Mouse (Mus musculus) hematopoietic stem cell, adult 5-6 weeks (primary cell): ENCODE data around the gene Fam3a. TPM values are rescaled to one million over a fixed set of nuclear protein-coding genes. Genes with fewer than 3 reads are reported as not detected.
"Not testable (repeated sequence)": the region's sequence is repeated elsewhere in the genome, so short reads cannot be mapped to it uniquely, and the experiment has no call there.

Experiments
- ATAC-seq, 2 experiments: fragments of 125-278 bp in 1 of 2; replicated peaks in 1 of 2; 2 replicates each; pipeline ENCODE4 v1.8.0; 2016 to 2017; ENCODE audit warnings: inconsistent platforms in 2 of 2, mild to moderate bottlenecking in 2 of 2, moderate number of reproducible peaks in 2 of 2, low read depth in 1 of 2, moderate TSS enrichment in 1 of 2; ENCODE audit not compliant: low FRiP score in 2 of 2, poor library complexity in 2 of 2, severe bottlenecking in 2 of 2, insufficient read depth in 1 of 2, low TSS enrichment in 1 of 2
- total RNA-seq: library from RNA; stranded (forward); fragments of 172-1452, 232-1000 nt; gene quantifications from 2 replicates; pipeline ENCODE4 v1.2.3, GENCODE M21; 2017

Fam3a gene
- total RNA-seq, 1 experiment from 2014 or later = 15.8 TPM

GRCm38 (mm10) chrX:74357069-74357468, 36.0 kb downstream of the Fam3a start:
- not testable (repeated sequence) for ATAC-seq

GRCm38 (mm10) chrX:74353467-74353770, 39.7 kb downstream of the Fam3a start, which contains the start of gene Lage3:
TSS of gene Lage3 (minus strand) at chrX:74353618.
- peak; percentile 83 to 90 for ATAC-seq

GRCm38 (mm10) chrX:74352645-74353466, 40.2 kb downstream of the Fam3a start:
- 0 out of 4 replicates have a peak, but pooled peaks of 1 of the 2 experiments have one; percentile 5 for ATAC-seq

Other genes starting within 250 kb of the Fam3a start
- gene Tex28, start 225.4 kb downstream of the Fam3a start, total RNA-seq = not detected in 2 replicates
- 0.50 and 0.56 TPM in 2 replicates for gene Tktl1, start 216.0 kb downstream of the Fam3a start, total RNA-seq
- gene Flna, start 143.5 kb downstream of the Fam3a start, total RNA-seq = 446 and 476 TPM in 2 replicates
- 83.7 and 99.9 TPM in 2 replicates for gene Emd, start 138.6 kb downstream of the Fam3a start, total RNA-seq
- gene Rpl10, start 122.5 kb downstream of the Fam3a start, total RNA-seq = 1,106 and 1,575 TPM in 2 replicates
- 29.6 and 50.0 TPM in 2 replicates for gene Taz, start 111.4 kb downstream of the Fam3a start, total RNA-seq
- 18.4 and 28.7 TPM in 2 replicates for gene Dnase1l1, start 110.9 kb downstream of the Fam3a start, total RNA-seq
- gene Atp6ap1, start 96.2 kb downstream of the Fam3a start, total RNA-seq = 156 and 166 TPM in 2 replicates
- gene Gdi1, start 88.3 kb downstream of the Fam3a start, total RNA-seq = 34.8 and 61.8 TPM in 2 replicates
- 36.0 and 53.9 TPM in 2 replicates for gene Fam50a, start 80.2 kb downstream of the Fam3a start, total RNA-seq
- gene Plxna3, start 64.2 kb downstream of the Fam3a start, total RNA-seq = 6.0 and 6.2 TPM in 2 replicates
- 19.5 and 34.1 TPM in 2 replicates for gene Lage3, start 39.7 kb downstream of the Fam3a start, total RNA-seq
- gene Ubl4a, start 20.1 kb downstream of the Fam3a start, total RNA-seq = 20.8 and 25.7 TPM in 2 replicates
- gene Slc10a3, start 19.9 kb downstream of the Fam3a start, total RNA-seq = 9.7 and 11.3 TPM in 2 replicates
- gene Ikbkg, start within 50 bp of the Fam3a start, total RNA-seq = 40.7 and 50.7 TPM in 2 replicates
- 54.5 and 63.1 TPM in 2 replicates for gene G6pdx, start 35.9 kb upstream of the Fam3a start, total RNA-seq
- gene Gm6880, start 88.1 kb upstream of the Fam3a start, total RNA-seq = not detected in 2 replicates
- gene Olfr1326-ps1, start 181.6 kb upstream of the Fam3a start, total RNA-seq = not detected in 2 replicates
- gene Olfr1325, start 199.4 kb upstream of the Fam3a start, total RNA-seq = not detected in 2 replicates